Mouse (Mus musculus): ENCODE data around the gene Samd15. TPM values are rescaled to one million over a fixed set of nuclear protein-coding genes. Genes with fewer than 3 reads are reported as not detected.

Gene Samd15
- polyA plus RNA-seq, 1 experiment from 2014 or later, result 1.4 TPM

GRCm38 (mm10) chr12:87219362-87219761 is 19.8 kb downstream of the Samd15 start:
- Histone ChIP-seq H3K4me3 (ENCODE audit: low read depth, low read length) (no peak overlapping the region), H3K27ac (ENCODE audit: low read depth, low read length) (no peak overlapping the region), H3K9ac (ENCODE audit: low read length) (no peak overlapping the region), H3K27me3 (ENCODE audit: control insufficient read depth, insufficient read depth, low read length) (no peaks in the 10 kb centered on the region), H3K9me3 (ENCODE audit: control insufficient read depth, low read length) (no peaks in the 10 kb centered on the region), H3K4me2 (no peak overlapping the region), H3K36me3 (ENCODE audit: control insufficient read depth, insufficient read depth, low read length) (no peaks in the 10 kb centered on the region), H3K4me1 (ENCODE audit: control insufficient read depth, insufficient read depth, low read length) (no peaks in the 10 kb centered on the region)
- DNase-seq (ENCODE audit: low spot score, missing footprints) (no peak), ATAC-seq (ENCODE audit: low FRiP score) (no peak)
- WGBS, result 76% methylated on average over 7 of the region's 7 CpGs

GRCm38 (mm10) chr12:87224950-87225349 is 25.4 kb downstream of the Samd15 start:
- Histone ChIP-seq H3K9ac (ENCODE audit: low read length) (no peak overlapping the region), H3K27me3 (ENCODE audit: control insufficient read depth, insufficient read depth, low read length) (no peaks in the 10 kb centered on the region), H3K4me2 (no peak overlapping the region), H3K4me3 (ENCODE audit: low read depth, low read length) (no peak overlapping the region), H3K9me3 (ENCODE audit: control insufficient read depth, low read length) (no peaks in the 10 kb centered on the region), H3K36me3 (ENCODE audit: control insufficient read depth, insufficient read depth, low read length) (no peaks in the 10 kb centered on the region), H3K4me1 (ENCODE audit: control insufficient read depth, insufficient read depth, low read length) (no peaks in the 10 kb centered on the region), H3K27ac (ENCODE audit: low read depth, low read length) (no peak overlapping the region)
- DNase-seq (ENCODE audit: low spot score, missing footprints), result no peak
- WGBS, result 72% methylated on average over 10 of the region's 10 CpGs
- ATAC-seq (ENCODE audit: low FRiP score), result no peak

GRCm38 (mm10) chr12:87226801-87227200 is 27.3 kb downstream of the Samd15 start:
- Histone ChIP-seq H3K9ac (ENCODE audit: low read length) (no peak overlapping the region), H3K4me3 (ENCODE audit: low read depth, low read length) (no peak overlapping the region), H3K27ac (ENCODE audit: low read depth, low read length) (no peak overlapping the region), H3K9me3 (ENCODE audit: control insufficient read depth, low read length) (no peaks in the 10 kb centered on the region), H3K4me1 (ENCODE audit: control insufficient read depth, insufficient read depth, low read length) (no peaks in the 10 kb centered on the region), H3K36me3 (ENCODE audit: control insufficient read depth, insufficient read depth, low read length) (no peaks in the 10 kb centered on the region), H3K27me3 (ENCODE audit: control insufficient read depth, insufficient read depth, low read length) (no peaks in the 10 kb centered on the region), H3K4me2 (no peak overlapping the region)
- ATAC-seq (ENCODE audit: low FRiP score), result no peak
- 77% methylated on average over 7 of the region's 7 CpGs for WGBS
- DNase-seq (ENCODE audit: low spot score, missing footprints), result no peak

GRCm38 (mm10) chr12:87229633-87230032 is 30.1 kb downstream of the Samd15 start:
- Histone ChIP-seq H3K27ac (ENCODE audit: low read depth, low read length) (no peak overlapping the region), H3K27me3 (ENCODE audit: control insufficient read depth, insufficient read depth, low read length) (no peaks in the 10 kb centered on the region), H3K9me3 (ENCODE audit: control insufficient read depth, low read length) (no peaks in the 10 kb centered on the region), H3K4me1 (ENCODE audit: control insufficient read depth, insufficient read depth, low read length) (no peaks in the 10 kb centered on the region), H3K9ac (ENCODE audit: low read length) (no peak overlapping the region), H3K4me3 (ENCODE audit: low read depth, low read length) (no peak overlapping the region), H3K36me3 (ENCODE audit: control insufficient read depth, insufficient read depth, low read length) (no peaks in the 10 kb centered on the region), H3K4me2 (no peak overlapping the region)
- no peak for DNase-seq (ENCODE audit: low spot score, missing footprints)
- ATAC-seq (ENCODE audit: low FRiP score), result no peak
- WGBS, result 88% methylated on average over 2 of the region's 2 CpGs

- no peaks in the 10 kb centered on the region for H3K27me3 ChIP-seq (ENCODE audit: control insufficient read depth, insufficient read depth, low read length)
- H3K4me3 ChIP-seq (ENCODE audit: low read depth, low read length), result no peak overlapping the region
- H3K9ac ChIP-seq (ENCODE audit: low read length), result no peak overlapping the region
- no peak overlapping the region for H3K4me2 ChIP-seq
- no peak for DNase-seq (ENCODE audit: low spot score, missing footprints)
- no peaks in the 10 kb centered on the region for H3K4me1 ChIP-seq (ENCODE audit: control insufficient read depth, insufficient read depth, low read length)
- H3K9me3 ChIP-seq (ENCODE audit: control insufficient read depth, low read length), result no peaks in the 10 kb centered on the region
- no peak for ATAC-seq (ENCODE audit: low FRiP score)
- H3K36me3 ChIP-seq (ENCODE audit: control insufficient read depth, insufficient read depth, low read length), result no peaks in the 10 kb centered on the region
- H3K27ac ChIP-seq (ENCODE audit: low read depth, low read length), result no peak overlapping the region
Observed at GRCm38 (mm10) chr12:87230379-87230895, 30.9 kb downstream of the Samd15 start.

- Histone ChIP-seq H3K27me3 (ENCODE audit: control insufficient read depth, insufficient read depth, low read length) (no peaks in the 10 kb centered on the region), H3K4me2 (no peak overlapping the region), H3K27ac (ENCODE audit: low read depth, low read length) (no peak overlapping the region), H3K4me1 (ENCODE audit: control insufficient read depth, insufficient read depth, low read length) (no peaks in the 10 kb centered on the region), H3K9ac (ENCODE audit: low read length) (no peak overlapping the region), H3K36me3 (ENCODE audit: control insufficient read depth, insufficient read depth, low read length) (peaks cover 11% of the 10 kb centered on the region; the same call in 1 of the 2 replicates), H3K9me3 (ENCODE audit: control insufficient read depth, low read length) (no peaks in the 10 kb centered on the region), H3K4me3 (ENCODE audit: low read depth, low read length) (no peak overlapping the region)
- no peak for DNase-seq (ENCODE audit: low spot score, missing footprints)
- no peak for ATAC-seq (ENCODE audit: low FRiP score)
- 86% methylated on average over 5 of the region's 5 CpGs for WGBS
Observed at GRCm38 (mm10) chr12:87236882-87237483, 37.5 kb downstream of the Samd15 start.

- no peaks in the 10 kb centered on the region for H3K9me3 ChIP-seq (ENCODE audit: control insufficient read depth, low read length)
- H3K4me1 ChIP-seq (ENCODE audit: control insufficient read depth, insufficient read depth, low read length), result no peaks in the 10 kb centered on the region
- no peak for DNase-seq (ENCODE audit: low spot score, missing footprints)
- no peak for ATAC-seq (ENCODE audit: low FRiP score)
- H3K27ac ChIP-seq (ENCODE audit: low read depth, low read length), result no peak within 1 kb of the TSS
- H3K9ac ChIP-seq (ENCODE audit: low read length), result no peak within 1 kb of the TSS
- no peak within 1 kb of the TSS for H3K4me3 ChIP-seq (ENCODE audit: low read depth, low read length)
- H3K36me3 ChIP-seq (ENCODE audit: control insufficient read depth, insufficient read depth, low read length), result peaks cover 14% of the 10 kb centered on the region; the same call in 1 of the 2 replicates
- H3K27me3 ChIP-seq (ENCODE audit: control insufficient read depth, insufficient read depth, low read length), result no peaks in the 10 kb centered on the region
- no peak within 1 kb of the TSS for H3K4me2 ChIP-seq
- 88% methylated on average over 1 of the region's 1 CpGs for WGBS
Observed at GRCm38 (mm10) chr12:87238632-87239031, 39.1 kb downstream of the Samd15 start, which contains the start of gene Noxred1. TSS of gene Noxred1 (minus strand) at chr12:87238732.

GRCm38 (mm10) chr12:87250161-87250560 is 50.6 kb downstream of the Samd15 start:
- ATAC-seq (ENCODE audit: low FRiP score) (no peak), DNase-seq (ENCODE audit: low spot score, missing footprints) (no peak)
- H3K27me3 ChIP-seq (ENCODE audit: control insufficient read depth, insufficient read depth, low read length), result no peaks in the 10 kb centered on the region
- H3K9me3 ChIP-seq (ENCODE audit: control insufficient read depth, low read length), result no peaks in the 10 kb centered on the region
- WGBS, result 96% methylated on average over 6 of the region's 6 CpGs
- no peak overlapping the region for H3K4me2 ChIP-seq
- no peak overlapping the region for H3K27ac ChIP-seq (ENCODE audit: low read depth, low read length)
- no peaks in the 10 kb centered on the region for H3K4me1 ChIP-seq (ENCODE audit: control insufficient read depth, insufficient read depth, low read length)
- H3K4me3 ChIP-seq (ENCODE audit: low read depth, low read length), result no peak overlapping the region
- no peak overlapping the region for H3K9ac ChIP-seq (ENCODE audit: low read length)
- peaks cover 24% of the 10 kb centered on the region for H3K36me3 ChIP-seq (ENCODE audit: control insufficient read depth, insufficient read depth, low read length)

- Histone ChIP-seq H3K4me2 (no peak overlapping the region), H3K9me3 (ENCODE audit: control insufficient read depth, low read length) (no peaks in the 10 kb centered on the region), H3K9ac (ENCODE audit: low read length) (no peak overlapping the region), H3K36me3 (ENCODE audit: control insufficient read depth, insufficient read depth, low read length) (peaks cover 31% of the 10 kb centered on the region), H3K4me1 (ENCODE audit: control insufficient read depth, insufficient read depth, low read length) (no peaks in the 10 kb centered on the region), H3K27me3 (ENCODE audit: control insufficient read depth, insufficient read depth, low read length) (no peaks in the 10 kb centered on the region), H3K4me3 (ENCODE audit: low read depth, low read length) (no peak overlapping the region), H3K27ac (ENCODE audit: low read depth, low read length) (no peak overlapping the region)
- WGBS, result 91% methylated on average over 6 of the region's 6 CpGs
- no peak for ATAC-seq (ENCODE audit: low FRiP score)
- no peak for DNase-seq (ENCODE audit: low spot score, missing footprints)
Observed at GRCm38 (mm10) chr12:87253878-87254277, 54.4 kb downstream of the Samd15 start.

Data from midbrain, embryonic 11.5 days (tissue).